Mouse (Mus musculus) skeletal muscle tissue, adult 2 months (tissue): ENCODE results near the gene Cmtm3.

Source experiments
- DNase-seq: peaks from one replicate; pipeline ENCODE4 v3.0.0-alpha.2; 2012; ENCODE audit warnings: low read depth, low spot score

Cmtm3 gene

DNA sequence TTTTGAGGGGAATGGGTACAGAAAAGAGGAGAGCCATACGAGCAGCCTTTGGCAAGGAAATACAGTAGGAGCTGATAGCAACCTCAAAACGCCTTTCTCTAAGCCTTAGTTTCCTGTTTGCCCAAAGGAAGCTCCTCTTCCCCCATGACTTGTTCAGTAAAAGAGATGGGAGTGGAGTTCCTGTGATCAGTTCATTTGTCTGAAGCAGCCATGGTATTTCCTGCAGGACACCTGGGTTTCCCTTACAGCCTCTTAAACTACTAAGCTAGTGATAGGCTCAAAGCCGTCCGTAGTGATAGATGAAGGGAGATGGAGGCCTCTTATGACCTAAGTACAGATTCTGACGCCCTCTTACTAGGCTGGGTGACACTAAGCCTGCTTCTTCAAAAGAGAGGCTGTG lies 3.2 kb downstream of the Cmtm3 start:
- no peak for DNase-seq

DNA sequence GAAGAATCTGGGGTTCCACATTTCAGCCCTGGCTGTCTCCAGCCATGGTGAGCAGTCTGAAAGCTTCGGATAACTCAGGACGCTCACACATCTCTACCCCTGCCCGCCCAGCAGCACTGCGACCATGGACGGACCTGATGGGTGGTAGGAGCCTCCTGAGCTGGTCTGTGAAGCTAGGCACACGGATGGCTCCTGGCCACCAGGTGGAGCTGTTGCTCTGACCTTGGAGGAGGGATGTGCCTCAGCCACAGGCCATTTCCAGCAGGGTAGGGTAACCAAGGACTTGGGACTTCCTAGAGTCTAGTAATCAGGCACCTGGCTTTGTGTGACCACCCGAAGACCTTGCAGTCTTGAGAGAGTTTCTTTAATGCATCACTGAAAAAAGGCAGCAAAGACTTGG lies 4.7 kb downstream of the Cmtm3 start:
- peak; percentile 83 for DNase-seq

DNA sequence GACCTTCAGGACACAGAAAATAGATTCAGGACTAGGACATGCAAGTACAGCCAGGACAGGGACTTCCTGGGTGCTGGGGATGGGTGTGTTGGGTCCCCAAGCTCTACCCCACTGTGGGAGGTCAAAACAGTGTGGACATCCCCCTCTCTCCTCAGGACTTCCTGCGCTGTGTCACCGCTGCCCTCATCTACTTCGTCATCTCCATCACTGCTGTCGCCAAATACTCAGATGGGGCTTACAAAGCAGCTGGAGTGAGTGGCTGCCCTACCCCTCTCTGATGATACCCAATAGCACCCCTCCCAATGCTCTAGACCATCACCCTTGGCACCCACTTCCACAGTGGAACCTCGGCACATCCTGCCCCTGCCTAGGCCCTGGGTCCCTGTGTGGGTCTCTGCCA lies 5.4 kb downstream of the Cmtm3 start:
- DNase-seq = no peak

DNA sequence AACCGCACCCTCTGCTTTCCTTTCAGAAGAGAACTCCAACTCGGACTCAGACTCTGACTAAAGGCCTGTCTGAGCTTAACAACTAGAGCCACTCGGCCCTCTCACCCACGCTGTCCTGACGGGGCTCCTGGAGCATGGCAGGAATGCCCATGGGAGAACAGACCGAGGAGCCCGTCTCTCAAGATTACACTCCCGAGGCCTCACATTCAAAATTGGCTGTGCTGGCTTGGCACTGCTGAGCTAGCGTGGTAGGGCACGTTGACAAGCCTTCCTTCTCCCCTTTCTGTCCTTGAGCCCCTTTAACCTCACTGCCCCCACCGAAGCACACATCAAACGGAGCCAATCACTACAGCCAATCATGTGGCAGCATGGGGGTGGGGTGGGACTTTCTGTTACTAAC lies 7.5 kb downstream of the Cmtm3 start:
- no peak for DNase-seq

DNA sequence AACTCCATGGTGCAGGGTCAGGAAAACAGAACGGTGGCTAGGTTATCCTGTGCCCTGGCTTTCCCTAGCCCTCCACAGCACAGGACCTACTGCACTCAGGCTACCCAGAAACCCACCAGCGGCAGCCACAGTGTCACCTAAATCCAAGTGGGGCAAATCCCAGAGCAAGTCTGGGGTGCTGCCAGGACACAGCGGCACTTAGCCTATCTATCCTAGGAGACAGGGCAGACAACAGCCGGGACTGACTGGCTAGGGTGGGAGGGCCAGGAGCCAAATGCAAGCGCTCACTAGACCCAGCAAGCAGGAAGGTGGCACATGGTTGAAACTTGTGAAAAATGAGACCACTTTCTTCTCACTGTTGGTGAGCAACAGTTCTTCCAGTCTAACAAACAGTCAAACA lies 9.8 kb downstream of the Cmtm3 start:
- no peak for DNase-seq

DNA sequence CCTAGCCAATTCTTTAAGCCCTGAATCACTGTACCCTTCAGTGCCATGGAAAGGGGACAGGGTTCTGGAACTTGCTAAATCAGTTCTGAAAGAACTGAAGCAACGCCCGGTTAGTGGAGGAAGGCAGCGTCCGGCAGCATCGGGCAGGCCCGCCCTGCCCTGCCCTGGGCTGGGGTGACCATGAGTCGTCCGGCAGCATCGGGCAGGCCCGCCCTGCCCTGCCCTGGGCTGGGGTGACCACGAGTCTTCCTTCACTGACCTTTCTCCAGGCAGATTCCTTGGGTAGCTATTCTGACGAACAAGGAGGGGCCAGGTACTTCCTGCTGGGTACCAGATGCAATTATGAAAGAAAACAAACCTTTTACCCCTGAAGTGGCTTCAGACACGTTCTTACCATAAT lies 10.8 kb downstream of the Cmtm3 start:
- no peak for DNase-seq

DNA sequence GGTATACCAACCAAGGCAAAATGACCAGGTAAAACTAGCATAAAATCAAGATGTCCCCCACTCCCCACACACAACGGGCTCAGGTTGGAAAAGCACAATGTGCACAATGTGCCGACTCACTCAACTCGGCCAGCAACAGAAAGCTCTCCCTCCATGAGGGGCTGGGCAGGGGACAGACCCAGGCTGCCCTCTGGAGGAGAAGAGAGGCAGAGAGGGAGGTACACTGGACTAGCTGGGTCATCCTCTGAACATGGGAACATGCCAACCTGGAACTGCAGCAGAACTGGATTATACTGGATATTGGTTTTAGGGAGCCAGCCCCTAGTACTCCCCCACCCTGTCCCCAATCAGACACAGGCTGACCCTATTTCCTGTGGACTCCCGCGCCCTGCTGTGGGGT lies 14.0 kb downstream of the Cmtm3 start:
- no peak for DNase-seq

DNA sequence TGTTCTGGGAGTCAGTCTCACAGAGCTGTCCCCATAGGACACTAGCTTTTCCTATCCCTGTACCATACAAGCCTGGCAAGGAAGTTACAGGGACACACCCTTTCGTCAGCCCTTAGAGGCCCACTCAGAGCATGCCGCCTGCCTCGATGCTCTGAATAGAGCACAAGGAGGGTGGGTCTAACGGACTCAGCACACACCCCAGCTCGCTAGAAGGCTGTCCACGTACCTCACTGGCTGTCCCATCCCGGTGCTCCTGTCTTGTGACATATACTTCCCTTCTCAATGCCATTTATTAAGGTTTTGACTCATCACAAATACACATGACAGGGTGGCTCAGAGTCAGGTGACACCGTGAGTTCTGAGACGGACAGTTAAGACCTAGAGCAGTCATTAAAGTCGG lies 15.3 kb downstream of the Cmtm3 start:
- DNase-seq = no peak

DNA sequence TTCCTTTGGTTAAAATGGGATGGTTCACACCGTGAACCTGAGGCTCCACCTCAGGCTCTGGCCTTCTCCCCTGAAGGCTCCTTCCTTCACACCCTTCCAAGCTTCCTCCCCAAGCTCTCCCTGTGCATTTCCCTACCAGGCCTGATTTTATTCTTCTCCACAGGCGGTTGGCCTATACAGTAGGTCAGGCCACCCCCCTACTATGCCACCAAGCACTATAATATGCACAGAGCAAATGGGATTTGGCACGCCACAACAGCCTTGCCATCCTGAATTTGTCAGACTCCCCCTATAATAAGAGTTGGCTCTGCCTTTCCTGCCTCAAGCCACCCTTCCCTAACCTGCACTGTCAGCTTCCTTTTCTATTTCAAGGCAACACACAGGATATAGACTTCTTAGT lies 19.4 kb downstream of the Cmtm3 start:
- DNase-seq = no peak

DNA sequence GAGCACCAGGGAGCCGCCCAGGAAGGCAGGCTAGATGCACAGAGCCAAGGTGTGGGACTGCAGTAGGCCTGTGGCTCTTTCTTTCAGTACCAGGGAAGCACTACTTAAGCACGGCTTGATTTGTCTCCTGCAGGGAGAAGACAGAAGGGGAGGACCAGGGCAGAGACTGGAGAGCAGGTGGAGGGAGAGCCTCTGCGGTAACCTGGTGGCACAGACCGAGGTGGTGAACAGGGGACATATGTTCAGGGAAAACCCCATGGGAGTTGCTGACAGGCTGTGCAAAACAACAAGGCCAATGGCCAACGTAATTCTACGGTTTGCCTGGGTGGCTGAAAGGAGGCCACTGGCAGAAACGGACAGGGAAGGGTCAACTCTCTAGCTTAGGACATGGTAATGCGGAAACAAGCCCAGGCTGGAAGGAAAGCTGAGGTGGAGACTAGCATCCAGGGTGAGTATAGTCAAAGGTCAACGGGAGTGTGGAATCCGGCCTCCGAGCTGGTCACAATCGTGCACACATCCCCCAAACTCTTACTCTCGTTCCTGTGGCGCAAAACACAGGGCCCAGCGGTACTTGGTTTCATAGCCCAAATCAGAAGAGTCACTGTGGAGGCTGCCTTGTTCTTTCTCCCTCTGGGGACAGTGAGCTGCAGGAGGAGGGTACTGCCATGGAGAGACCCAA lies 20.7 kb downstream of the Cmtm3 start:
- DNase-seq = no peak

DNA sequence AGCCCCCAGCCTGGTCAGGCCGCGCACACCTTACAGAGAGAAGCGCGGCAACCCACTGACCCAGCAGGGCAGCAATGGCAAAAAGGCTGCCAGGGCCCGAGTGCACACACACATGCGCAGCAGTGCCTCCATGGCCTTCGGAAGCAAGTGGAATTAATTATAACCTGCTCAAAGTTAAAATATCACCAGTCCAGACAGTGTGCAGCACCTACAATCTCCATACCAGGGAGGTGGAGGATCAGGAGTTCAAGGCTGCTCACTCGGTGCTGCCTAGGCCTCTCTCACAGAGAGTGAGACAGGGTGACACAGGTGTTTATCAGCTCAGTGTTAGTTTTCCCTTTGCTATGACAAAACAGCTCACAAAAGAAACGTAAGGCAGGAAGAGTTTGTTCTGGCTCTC lies 26.5 kb downstream of the Cmtm3 start:
- DNase-seq = no peak

DNA sequence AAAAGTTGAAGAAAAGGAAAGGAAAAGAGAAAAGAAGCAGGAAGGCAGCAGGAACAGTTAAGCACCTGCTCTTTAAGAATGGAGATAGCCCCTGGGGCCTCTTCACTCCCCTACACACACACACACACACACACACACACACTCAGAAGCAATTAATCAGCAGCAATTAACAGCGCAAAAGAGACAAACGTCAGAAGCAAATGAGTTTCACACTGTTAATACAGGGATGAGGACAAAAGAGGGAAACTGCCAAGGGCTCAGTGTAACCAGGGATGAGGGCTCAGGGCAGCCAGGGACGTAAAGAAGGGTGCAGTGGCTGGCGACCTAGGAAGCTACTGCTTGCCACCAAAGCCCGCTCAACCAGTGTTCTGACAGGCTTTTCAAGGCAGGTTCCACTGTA lies 28.2 kb downstream of the Cmtm3 start:
- DNase-seq = no peak

DNA sequence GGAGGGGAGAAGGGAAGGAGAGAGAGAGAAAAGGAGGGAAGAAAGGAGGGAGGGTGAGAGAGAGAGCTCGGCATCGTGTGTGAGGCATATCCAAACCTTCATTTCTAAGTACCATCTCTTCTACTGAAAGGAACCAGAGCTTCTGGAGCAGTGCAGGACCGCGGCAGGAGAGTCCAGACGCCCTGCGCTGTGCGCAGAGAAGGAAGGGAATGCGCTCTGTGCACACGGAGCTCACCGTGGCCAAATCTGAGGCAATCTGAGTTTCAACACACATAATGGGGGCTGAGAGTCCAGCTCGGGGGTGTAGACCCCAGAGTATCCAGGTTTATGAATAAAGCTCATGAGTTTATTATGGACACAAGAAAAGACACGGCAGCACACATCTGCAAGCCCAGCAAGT lies 30.4 kb downstream of the Cmtm3 start:
- no peak for DNase-seq

DNA sequence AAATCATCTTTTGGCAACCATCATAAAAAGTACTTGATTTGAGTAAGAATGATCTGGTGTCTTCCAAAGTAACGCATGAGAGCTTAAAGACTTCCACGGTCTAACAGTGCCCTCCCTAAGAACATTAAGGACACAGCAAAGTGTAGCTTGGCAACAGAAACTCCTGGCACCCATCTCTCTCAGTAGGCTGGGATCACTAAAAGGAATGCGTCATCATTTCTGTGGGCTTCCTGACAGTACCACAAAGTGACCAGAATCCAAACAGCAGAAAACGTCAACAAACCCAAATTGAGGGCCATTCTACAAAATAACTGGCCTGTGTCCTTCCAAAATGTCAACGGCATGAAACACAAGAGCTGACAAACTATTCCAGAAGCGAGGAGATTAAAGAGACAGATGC lies 30.9 kb downstream of the Cmtm3 start:
- peak; percentile 54 for DNase-seq

DNA sequence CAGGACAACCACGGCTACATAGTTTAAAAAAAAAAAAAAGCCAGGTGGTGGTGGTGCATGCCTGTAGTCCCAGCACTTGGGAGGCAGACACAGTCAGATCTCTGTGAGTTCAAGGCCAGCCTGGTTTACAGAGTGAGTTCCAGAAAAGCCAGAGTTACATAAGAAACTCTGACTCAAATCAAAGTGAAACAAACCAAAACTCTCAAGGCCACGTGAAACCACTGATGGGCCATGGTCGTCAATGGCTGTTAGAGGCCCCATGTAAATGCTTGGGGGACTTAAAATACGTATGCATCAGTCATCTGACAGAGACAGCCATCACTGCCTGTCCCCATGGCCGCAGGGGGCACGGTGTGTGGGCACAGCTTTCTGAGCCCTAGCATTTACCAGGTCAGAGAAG lies 31.9 kb downstream of the Cmtm3 start:
- no peak for DNase-seq

DNA sequence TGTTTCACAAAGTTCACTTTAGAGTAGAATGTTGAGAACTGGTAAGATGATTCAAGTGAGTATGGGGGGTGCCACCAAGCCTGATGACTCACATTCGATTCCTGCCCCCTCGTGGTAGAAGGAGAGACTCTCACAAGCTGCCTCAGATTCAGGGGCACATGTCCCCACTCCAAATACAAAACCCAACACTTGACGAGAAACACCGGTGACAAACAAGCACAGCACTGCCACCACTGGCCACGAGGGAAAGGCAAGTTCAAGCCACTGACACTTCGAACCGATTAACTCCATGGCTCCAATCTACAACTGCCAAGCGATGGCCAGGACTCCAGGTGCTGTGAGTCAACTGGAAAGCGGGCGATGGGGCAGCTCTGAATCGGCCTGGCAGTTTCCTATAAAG lies 34.6 kb downstream of the Cmtm3 start:
- no peak for DNase-seq

DNA sequence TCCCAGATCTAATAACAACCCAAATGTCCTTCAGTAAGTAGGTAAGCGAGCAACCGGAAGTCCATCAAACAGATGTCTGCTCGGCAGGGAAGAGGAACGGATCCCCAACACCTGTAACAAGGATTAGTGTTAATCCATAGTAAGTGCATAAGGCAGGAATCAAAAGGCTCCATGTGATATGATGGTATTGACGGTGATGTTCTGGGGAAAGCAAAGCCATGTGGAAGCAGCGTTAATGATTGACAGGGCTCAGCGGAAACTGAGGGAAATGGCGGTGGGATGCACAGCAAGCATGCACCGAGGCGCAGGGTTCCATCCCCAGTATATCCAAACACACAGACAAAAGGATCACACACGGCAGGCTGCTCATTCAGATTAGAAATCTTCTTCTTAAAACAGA lies 35.1 kb downstream of the Cmtm3 start:
- no peak for DNase-seq

DNA sequence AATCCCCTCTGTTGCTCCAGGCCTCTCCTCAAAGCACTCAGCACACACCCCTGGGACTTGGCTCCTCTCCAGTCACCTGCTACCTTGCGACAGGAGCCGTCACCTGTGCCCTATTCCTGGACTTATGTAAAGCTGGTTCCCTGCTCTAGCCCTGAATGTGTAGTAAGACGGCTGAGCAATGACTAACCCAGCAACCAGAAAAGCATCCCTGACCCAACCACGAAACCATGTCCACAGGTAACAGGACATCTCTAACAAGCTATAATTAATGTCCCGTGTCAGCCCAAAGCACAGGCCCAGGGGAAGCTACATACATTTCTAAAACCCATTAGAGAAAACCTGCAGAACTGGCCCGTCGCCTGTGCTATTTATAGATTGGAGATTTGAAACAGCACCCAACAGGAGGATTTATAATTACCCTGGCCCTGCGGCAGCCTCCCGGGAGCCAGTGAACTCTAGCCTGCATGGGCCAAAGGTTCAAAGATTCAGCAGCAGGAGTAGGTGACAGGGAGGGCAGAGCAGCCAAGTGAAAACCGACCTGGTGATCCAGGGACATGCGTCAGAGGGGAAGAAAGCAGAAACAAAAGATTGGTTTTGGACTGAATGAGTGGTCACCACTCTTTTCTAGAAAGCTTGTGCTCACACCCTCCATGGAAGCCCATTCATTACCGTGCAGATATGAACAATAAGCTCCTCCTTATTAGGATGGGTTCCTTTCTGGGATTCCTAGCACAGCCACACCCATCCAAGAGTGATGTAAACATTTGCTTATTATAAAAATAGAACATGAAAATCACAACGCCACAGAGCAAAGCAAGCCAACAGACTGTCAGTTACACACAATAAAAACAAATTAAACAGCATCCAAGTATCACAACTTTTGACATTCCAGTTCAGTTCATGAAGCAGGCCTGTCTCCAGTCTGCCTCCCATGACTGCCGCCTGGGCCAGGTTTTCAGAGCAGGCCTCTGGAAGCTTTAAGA lies 35.9 kb downstream of the Cmtm3 start:
- peak; percentile 67 for DNase-seq

DNA sequence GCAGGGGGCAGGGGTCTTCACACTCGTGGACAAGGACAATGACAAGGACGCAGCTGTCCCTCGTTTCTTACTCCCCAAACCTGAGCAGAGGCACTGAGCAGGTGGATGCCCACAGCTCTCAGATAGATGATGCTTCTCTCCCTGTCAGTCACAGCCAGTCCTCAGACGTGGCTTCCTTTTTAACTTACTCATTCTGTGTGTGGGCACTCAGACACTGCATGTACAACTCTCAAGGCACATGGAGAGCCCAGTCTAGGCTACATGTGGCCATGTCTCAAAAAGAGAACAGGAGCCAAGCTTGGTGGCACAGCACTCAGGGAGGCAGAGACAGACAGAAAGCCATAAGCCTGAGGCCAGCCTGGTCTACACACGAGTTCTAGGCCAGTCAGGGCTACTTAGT lies 36.7 kb downstream of the Cmtm3 start:
- no peak for DNase-seq

DNA sequence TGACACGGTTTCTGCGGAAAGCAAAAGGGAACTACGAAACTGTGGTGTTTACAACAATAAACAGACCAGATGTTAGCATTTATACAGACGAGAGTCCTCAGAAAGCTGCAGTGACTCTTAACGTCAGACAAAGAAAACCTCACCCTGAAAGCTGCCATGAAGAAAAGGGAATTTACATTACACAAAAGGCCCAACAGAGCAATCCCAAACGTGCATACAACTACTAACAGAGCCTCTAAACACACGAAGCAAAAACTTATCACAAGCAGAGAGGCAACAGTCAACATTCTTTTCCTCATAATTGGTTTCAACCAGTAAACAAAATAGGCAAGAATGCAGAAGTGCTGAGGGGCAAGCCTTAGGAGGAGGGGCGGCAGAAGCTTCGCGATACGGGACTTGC lies 37.5 kb downstream of the Cmtm3 start:
- no peak for DNase-seq

DNA sequence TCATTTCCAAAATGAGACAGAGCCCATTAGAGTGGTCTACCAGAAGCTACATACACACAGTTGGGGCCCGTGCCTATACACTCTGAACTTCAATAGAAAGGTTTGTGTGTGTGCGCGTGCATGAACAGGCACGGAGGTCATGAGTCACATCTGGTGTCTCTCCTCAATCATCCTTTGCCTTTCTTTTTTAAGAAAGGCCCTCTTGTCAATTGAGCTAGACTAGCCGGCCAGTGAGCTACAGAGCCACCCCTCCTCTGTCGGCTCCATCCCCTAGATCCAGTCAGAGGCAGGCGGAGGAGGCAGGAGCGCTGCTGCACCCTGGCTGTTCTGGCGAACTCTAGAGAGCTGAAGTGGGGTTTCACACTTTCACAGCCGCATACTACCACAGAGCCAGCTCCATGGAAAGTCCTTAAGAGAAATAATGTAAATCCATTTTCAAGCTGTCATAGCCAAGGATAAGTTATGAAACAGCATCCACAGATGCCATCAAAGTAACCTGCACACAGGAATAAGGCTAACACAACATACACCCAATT lies 40.2 kb downstream of the Cmtm3 start:
- DNase-seq = no peak

DNA sequence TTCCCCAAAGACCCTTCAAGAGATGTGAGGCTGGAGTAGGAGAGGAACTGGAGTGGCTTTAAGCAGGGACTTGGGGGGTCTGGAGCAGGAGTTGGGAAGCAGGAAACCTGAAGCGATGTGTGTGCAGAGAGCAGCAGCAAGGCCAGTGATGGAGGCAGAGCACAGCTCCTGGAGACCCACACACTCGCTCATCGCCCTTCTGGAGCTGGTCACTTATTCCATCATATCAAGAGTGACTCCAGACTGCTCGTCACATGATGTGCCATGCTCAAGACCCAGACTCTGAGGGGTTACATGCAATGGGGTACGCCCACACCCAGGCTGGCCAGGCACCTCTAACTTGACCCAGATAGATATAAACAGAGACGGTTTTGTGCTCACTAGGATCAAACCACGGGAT lies 41.1 kb downstream of the Cmtm3 start:
- DNase-seq = no peak

DNA sequence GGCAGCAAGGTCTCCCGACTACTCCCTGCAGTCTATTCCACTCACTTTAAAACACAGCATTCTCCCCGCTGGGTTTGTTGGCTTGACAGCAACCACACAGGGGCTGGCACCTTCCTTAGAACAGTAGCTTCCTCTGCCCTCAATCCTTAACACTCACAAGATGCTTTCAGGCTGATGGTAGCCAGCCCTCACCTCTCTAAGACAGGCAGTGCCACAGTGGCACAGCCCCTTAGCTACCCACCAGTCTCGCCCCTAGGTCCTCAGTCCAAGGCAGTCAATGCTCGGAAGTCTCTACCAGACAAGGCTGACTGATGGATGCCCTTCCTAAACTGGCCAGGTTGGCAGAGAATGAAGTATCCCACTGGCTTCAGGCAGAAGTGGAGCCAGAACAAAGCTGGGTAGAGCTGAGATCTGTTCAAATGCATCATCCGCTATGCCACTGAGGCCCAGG lies 41.8 kb downstream of the Cmtm3 start:
- DNase-seq = no peak
